Mouse (Mus musculus): ENCODE measurements around the gene Adcy1. TPM values are rescaled to one million over a fixed set of nuclear protein-coding genes. Genes with fewer than 3 reads are reported as not detected.

Adcy1 gene
- polyA plus RNA-seq, 1 experiment from 2014 or later = 0.96 TPM

DNA sequence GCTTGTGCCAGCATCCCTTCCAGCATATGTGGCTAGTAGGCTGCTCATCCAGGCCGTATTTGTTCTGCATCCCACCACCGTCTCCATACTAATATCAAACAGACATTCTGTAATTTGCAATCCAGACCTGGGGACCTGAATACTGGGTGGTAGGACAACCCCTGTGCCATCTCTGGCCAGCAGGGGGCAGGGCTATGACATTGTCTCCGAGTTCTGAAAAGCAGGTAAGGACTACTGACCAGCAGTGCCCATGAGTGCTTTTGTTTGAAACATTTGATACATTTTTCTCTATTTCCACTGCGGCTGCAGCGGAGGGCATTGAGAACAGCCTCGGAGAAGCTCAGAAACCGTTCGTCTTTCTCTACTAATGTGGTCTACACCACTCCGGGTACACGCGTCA is 81.1 kb downstream of the Adcy1 start:
- Histone ChIP-seq H3K9me3 (no peaks in the 10 kb centered on the region), H3K27ac (no peak overlapping the region), H3K4me1 (replicated peaks) (peaks cover 4% of the 10 kb centered on the region), H3K4me2 (replicated peaks) (no peak overlapping the region), H3K27me3 (replicated peaks) (no peaks in the 10 kb centered on the region), H3K36me3 (no peaks in the 10 kb centered on the region), H3K9ac (no peak overlapping the region), H3K4me3 (replicated peaks) (no peak overlapping the region)
- ATAC-seq = no peak
- WGBS = 84% methylated on average over 11 of the region's 11 CpGs

GRCm38 (mm10) chr11:7145221-7145620 is 81.9 kb downstream of the Adcy1 start:
- no peak overlapping the region for H3K9ac ChIP-seq
- H3K27me3 ChIP-seq (replicated peaks) = no peaks in the 10 kb centered on the region
- 74% methylated on average over 4 of the region's 4 CpGs for WGBS
- H3K4me2 ChIP-seq (replicated peaks) = no peak overlapping the region
- ATAC-seq = no peak
- no peak overlapping the region for H3K27ac ChIP-seq
- H3K36me3 ChIP-seq = no peaks in the 10 kb centered on the region
- H3K9me3 ChIP-seq = no peaks in the 10 kb centered on the region
- H3K4me3 ChIP-seq (replicated peaks) = no peak overlapping the region
- peaks cover 4% of the 10 kb centered on the region for H3K4me1 ChIP-seq (replicated peaks)

DNA sequence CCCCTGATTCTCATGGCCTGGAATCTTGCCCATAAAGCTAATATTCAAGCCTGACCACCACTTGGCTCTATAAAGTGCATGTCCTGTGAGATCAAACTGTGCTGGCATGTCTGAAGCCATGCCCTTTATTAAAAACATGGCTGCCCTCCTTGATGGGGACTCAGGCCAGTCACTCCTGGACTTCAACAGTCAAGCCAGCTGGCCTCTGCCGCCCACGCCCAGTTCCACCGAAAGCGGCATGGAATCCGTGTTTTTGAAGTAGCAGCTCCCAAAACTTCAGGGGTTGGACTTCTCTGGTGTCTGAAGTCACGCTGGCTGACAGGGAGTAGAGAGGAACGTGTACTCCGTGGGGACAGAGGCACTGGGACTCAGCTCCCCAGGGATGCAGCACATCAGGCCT is 84.2 kb downstream of the Adcy1 start:
- H3K27me3 ChIP-seq (replicated peaks) = no peaks in the 10 kb centered on the region
- no peak for ATAC-seq

DNA sequence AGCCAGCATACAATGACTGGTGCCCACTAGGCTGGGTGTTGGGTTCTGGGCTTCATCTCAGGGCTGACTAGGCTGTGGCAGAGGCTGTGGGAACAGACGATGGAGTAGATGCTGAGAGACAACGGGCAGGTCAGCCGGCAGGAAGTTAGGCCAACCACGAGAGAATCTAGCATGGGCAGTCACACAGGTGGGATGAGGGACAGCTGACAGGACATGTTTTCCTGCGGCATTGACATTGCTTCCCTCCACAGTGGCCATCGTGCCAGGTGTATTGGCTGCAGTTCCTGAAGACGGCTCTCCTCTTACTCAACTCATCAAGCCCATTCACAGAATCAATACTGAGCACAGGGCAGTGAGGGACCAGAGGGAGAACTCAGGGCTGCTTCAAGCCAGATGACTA is 84.7 kb downstream of the Adcy1 start:
- no peaks in the 10 kb centered on the region for H3K9me3 ChIP-seq
- H3K4me2 ChIP-seq (replicated peaks) = no peak overlapping the region
- H3K4me1 ChIP-seq (replicated peaks) = no peaks in the 10 kb centered on the region
- H3K9ac ChIP-seq = no peak overlapping the region
- no peak overlapping the region for H3K4me3 ChIP-seq (replicated peaks)
- no peaks in the 10 kb centered on the region for H3K36me3 ChIP-seq
- 91% methylated on average over 7 of the region's 7 CpGs for WGBS
- H3K27me3 ChIP-seq (replicated peaks) = no peaks in the 10 kb centered on the region
- H3K27ac ChIP-seq = no peak overlapping the region
- ATAC-seq = no peak

More for the DNA sequence above, 84.2 kb downstream of the Adcy1 start:
- no peak overlapping the region for H3K4me3 ChIP-seq (replicated peaks)
- no peak overlapping the region for H3K4me2 ChIP-seq (replicated peaks)
- WGBS = 91% methylated on average over 8 of the region's 8 CpGs
- no peak overlapping the region for H3K27ac ChIP-seq
- H3K36me3 ChIP-seq = no peaks in the 10 kb centered on the region
- no peaks in the 10 kb centered on the region for H3K9me3 ChIP-seq
- H3K4me1 ChIP-seq (replicated peaks) = peaks cover 3% of the 10 kb centered on the region
- H3K9ac ChIP-seq = no peak overlapping the region

- 63% methylated on average over 7 of the region's 7 CpGs for WGBS
- ATAC-seq = no peak
- no peaks in the 10 kb centered on the region for H3K9me3 ChIP-seq
Measured at GRCm38 (mm10) chr11:7149471-7149870, 86.2 kb downstream of the Adcy1 start.

DNA sequence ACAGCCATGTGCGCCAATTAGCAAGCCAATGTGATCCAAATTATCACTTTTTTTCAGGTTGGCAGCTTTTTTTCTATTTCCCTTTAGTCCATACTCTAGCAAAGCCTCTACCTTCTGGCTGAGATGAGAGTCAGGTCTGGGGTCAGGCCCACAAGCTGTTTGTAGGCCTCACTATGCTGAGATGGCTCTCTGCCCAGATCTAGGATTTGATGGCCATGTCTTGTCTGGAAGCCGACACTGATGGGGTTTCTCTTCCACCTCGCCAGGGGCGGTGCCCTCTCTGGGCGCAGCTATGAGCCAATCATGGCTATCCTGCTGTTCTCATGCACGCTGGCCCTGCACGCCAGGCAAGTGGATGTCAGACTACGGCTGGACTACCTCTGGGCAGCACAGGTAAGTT is 87.2 kb downstream of the Adcy1 start:
- no peak for ATAC-seq
- H3K4me3 ChIP-seq (replicated peaks) = no peak overlapping the region
- H3K36me3 ChIP-seq = no peaks in the 10 kb centered on the region
- H3K4me2 ChIP-seq (replicated peaks) = no peak overlapping the region
- no peak overlapping the region for H3K9ac ChIP-seq
- H3K27me3 ChIP-seq (replicated peaks) = no peaks in the 10 kb centered on the region
- H3K9me3 ChIP-seq = no peaks in the 10 kb centered on the region
- H3K27ac ChIP-seq = no peak overlapping the region
- 91% methylated on average over 8 of the region's 8 CpGs for WGBS
- no peaks in the 10 kb centered on the region for H3K4me1 ChIP-seq (replicated peaks)

More at GRCm38 (mm10) chr11:7149471-7149870, 86.2 kb downstream of the Adcy1 start:
- Histone ChIP-seq H3K9ac (no peak overlapping the region), H3K27me3 (replicated peaks) (no peaks in the 10 kb centered on the region), H3K36me3 (no peaks in the 10 kb centered on the region), H3K27ac (no peak overlapping the region), H3K4me3 (replicated peaks) (no peak overlapping the region), H3K4me2 (replicated peaks) (no peak overlapping the region), H3K4me1 (replicated peaks) (no peaks in the 10 kb centered on the region)

DNA sequence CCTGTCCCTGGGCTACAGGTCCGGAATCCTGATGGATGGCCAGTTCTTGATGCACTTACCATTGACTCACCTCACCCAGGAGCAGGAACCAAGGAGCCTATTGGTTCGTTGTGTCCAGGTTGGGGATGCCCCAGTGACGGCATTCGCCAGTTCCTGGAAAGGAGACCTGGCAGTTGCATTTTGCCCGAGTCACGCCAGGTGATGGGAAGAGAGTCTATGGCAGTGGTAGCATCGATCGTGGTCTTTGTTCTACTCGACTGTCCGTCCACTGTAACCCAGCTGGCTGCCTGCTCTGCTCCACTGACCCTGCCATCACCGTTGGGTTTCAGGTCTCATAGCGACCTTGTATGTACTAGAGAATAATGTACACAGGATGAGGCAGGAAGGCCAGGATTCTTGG is 89.1 kb downstream of the Adcy1 start:
- 93% methylated on average over 12 of the region's 12 CpGs for WGBS

DNA sequence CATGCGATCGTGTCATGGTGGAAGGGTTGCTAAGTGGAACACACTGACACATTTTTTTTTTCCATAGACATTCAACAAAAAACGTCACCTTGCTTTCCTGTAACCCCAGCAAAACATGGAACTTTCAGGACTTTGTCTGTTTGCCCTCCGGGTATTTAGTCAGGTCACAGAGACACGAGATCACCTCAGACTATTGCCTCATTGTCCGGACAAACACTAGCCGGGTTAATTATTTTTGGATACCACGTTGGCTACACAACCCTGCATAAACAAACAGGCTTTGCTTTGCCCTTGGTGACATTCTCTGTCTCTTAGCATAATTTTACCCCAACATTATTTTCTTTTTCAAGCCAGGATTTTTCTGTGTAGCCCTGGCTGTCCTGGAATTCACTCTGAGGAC is 89.8 kb downstream of the Adcy1 start:
- no peaks in the 10 kb centered on the region for H3K9me3 ChIP-seq
- no peak overlapping the region for H3K4me2 ChIP-seq (replicated peaks)
- H3K27me3 ChIP-seq (replicated peaks) = no peaks in the 10 kb centered on the region
- no peaks in the 10 kb centered on the region for H3K4me1 ChIP-seq (replicated peaks)
- no peak for ATAC-seq
- no peaks in the 10 kb centered on the region for H3K36me3 ChIP-seq
- H3K9ac ChIP-seq = no peak overlapping the region
- H3K27ac ChIP-seq = no peak overlapping the region
- no peak overlapping the region for H3K4me3 ChIP-seq (replicated peaks)
- 73% methylated on average over 8 of the region's 8 CpGs for WGBS

More for the DNA sequence above, 89.1 kb downstream of the Adcy1 start:
- Histone ChIP-seq H3K4me1 (replicated peaks) (no peaks in the 10 kb centered on the region), H3K4me3 (replicated peaks) (no peak overlapping the region), H3K9me3 (no peaks in the 10 kb centered on the region), H3K36me3 (no peaks in the 10 kb centered on the region), H3K27ac (no peak overlapping the region), H3K27me3 (replicated peaks) (no peaks in the 10 kb centered on the region), H3K4me2 (replicated peaks) (no peak overlapping the region), H3K9ac (no peak overlapping the region)
- no peak for ATAC-seq

- Histone ChIP-seq H3K4me3 (replicated peaks) (no peak overlapping the region), H3K27me3 (replicated peaks) (no peaks in the 10 kb centered on the region), H3K27ac (no peak overlapping the region), H3K9me3 (no peaks in the 10 kb centered on the region), H3K4me2 (replicated peaks) (no peak overlapping the region), H3K4me1 (replicated peaks) (peaks cover 10% of the 10 kb centered on the region), H3K36me3 (no peaks in the 10 kb centered on the region), H3K9ac (no peak overlapping the region)
- ATAC-seq = no peak
- WGBS = 57% methylated on average over 4 of the region's 4 CpGs
Measured at GRCm38 (mm10) chr11:7156427-7156826, 93.1 kb downstream of the Adcy1 start.

GRCm38 (mm10) chr11:7158196-7158595 is 94.9 kb downstream of the Adcy1 start:
- no peak overlapping the region for H3K4me3 ChIP-seq (replicated peaks)
- no peaks in the 10 kb centered on the region for H3K27me3 ChIP-seq (replicated peaks)
- H3K27ac ChIP-seq = no peak overlapping the region
- no peak overlapping the region for H3K4me2 ChIP-seq (replicated peaks)
- WGBS = 89% methylated on average over 6 of the region's 6 CpGs
- H3K36me3 ChIP-seq = no peaks in the 10 kb centered on the region
- no peak for ATAC-seq
- no peak overlapping the region for H3K9ac ChIP-seq
- no peaks in the 10 kb centered on the region for H3K9me3 ChIP-seq
- peaks cover 10% of the 10 kb centered on the region for H3K4me1 ChIP-seq (replicated peaks)

- H3K27me3 ChIP-seq (replicated peaks) = no peaks in the 10 kb centered on the region
- peaks cover 10% of the 10 kb centered on the region for H3K4me1 ChIP-seq (replicated peaks)
- no peak overlapping the region for H3K4me2 ChIP-seq (replicated peaks)
- H3K36me3 ChIP-seq = no peaks in the 10 kb centered on the region
- peak overlapping the region; percentile 69 for H3K27ac ChIP-seq
- no peak overlapping the region for H3K9ac ChIP-seq
- 61% methylated on average over 6 of the region's 6 CpGs for WGBS
- H3K4me3 ChIP-seq (replicated peaks) = no peak overlapping the region
- H3K9me3 ChIP-seq = no peaks in the 10 kb centered on the region
- ATAC-seq = peak; percentile 26; the same call in 1 of the 2 replicates
Measured at GRCm38 (mm10) chr11:7160146-7160545, 96.9 kb downstream of the Adcy1 start.

DNA sequence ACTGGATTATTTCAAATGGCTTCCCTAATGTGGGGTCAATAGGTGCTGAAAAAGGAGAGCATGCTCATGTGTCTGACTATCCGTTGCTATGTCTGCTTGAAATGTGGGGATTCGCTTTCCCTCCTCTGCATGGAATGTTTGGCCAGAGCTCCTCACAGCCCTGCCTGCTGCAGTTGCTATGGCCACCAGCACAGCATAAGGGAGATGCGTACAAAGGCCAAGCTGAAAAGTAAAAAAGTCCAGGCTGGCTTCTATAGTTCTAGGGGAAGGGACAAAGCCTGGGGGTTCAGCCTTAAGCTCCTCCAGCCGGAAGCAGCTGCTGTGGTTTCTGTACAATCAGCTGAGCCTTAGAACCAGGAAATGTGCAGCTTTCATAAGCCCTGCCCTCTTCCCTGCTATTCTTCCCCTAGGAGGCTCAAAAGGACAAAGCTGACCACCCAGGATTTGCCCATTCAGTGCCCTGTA is 97.4 kb downstream of the Adcy1 start:
- Histone ChIP-seq H3K27me3 (replicated peaks) (no peaks in the 10 kb centered on the region), H3K4me1 (replicated peaks) (peaks cover 10% of the 10 kb centered on the region), H3K9ac (no peak overlapping the region), H3K4me3 (replicated peaks) (no peak overlapping the region), H3K36me3 (no peaks in the 10 kb centered on the region), H3K4me2 (replicated peaks) (no peak overlapping the region), H3K27ac (peak overlapping the region; percentile 69), H3K9me3 (no peaks in the 10 kb centered on the region)
- WGBS = 25% methylated on average over 4 of the region's 4 CpGs
- ATAC-seq = peak; percentile 80

DNA sequence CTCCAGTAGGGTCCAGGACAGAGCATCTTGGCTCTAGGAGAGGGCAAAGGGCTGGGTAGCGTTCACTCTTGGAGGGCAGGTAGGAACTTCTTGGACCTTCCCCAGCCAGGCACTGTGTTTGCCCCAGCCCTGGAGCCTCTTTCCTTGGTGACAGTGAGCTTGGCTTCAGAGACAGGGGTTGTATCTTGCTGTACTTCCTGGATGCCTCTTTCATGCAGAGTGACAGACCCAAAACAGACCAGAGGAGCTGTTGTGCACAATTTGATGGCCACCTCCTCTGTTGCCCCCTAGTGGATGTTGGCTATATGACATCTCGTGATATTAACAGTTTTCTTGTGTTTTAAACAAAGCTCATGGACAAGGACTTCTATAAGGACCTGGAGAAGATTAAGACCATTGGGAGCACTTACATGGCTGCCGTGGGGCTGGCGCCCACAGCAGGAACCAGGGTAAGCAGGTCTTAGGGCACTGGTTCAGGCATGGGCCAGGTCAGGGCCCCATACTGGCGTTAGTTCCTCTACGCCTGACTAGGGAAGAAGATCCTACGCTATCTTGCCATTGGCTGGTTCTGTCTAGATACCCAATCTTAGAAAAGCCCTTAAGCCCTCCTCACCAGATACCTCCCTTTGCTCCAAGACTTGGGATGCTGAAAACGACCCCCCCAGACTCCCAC is 98.3 kb downstream of the Adcy1 start:
- Histone ChIP-seq H3K4me2 (replicated peaks) (no peak overlapping the region), H3K4me3 (replicated peaks) (no peak overlapping the region), H3K4me1 (replicated peaks) (peaks cover 10% of the 10 kb centered on the region), H3K9me3 (no peaks in the 10 kb centered on the region), H3K27me3 (replicated peaks) (no peaks in the 10 kb centered on the region), H3K9ac (no peak overlapping the region), H3K36me3 (no peaks in the 10 kb centered on the region), H3K27ac (no peak overlapping the region)
- ATAC-seq = peak; percentile 39
- WGBS = 79% methylated on average over 8 of the region's 8 CpGs
